Mouse (Mus musculus) fat pad, adult 2 months (tissue): ENCODE measurements around the gene Cpsf6.

Experiments used
- DNase-seq: peaks from one replicate; pipeline ENCODE4 v3.0.0-alpha.2; 2011; ENCODE audit warnings: low read depth, low spot score; ENCODE audit errors: extremely low read depth

Gene Cpsf6

DNA sequence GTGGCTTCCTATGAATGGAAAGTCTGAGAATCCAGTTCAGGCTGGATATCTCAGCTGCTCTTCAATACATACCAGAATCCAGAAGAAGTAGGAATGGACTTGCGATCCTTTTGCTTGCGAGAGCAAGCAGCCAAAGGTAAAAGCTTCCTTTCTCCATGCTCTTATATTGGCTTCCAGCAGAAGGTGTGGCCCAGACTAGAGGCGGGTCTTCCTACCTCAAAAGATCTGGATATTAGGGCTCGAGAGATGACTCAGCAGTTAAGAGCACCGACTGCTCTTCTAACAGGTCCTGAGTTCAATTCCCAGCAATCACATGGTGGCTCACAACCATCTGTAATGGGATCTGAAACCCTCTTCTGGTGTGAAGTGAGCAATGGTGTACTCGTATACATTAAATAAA lies at the start of gene Cpsf6:
TSS of gene Cpsf6 (minus strand) at position 108 of the 400 bp plus-strand sequence.
- DNase-seq = no peak

DNA sequence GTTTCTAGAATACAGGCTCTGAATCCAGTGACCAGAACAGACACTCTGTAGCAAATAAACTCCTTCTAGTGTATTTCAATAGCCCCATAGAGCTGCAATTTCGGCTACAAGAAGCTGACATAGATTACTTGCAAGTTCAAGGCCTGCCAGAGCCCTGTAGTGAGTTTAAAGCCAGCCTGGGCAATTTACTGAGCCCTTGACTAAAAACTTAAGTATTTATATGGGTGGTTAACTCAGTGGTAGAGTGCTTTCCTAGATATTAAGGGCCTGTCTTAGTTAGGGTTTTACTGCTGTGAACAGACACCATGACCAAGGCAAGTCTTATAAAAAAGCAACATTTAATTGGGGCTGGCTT lies 46.8 kb upstream of the Cpsf6 start:
- no peak for DNase-seq

DNA sequence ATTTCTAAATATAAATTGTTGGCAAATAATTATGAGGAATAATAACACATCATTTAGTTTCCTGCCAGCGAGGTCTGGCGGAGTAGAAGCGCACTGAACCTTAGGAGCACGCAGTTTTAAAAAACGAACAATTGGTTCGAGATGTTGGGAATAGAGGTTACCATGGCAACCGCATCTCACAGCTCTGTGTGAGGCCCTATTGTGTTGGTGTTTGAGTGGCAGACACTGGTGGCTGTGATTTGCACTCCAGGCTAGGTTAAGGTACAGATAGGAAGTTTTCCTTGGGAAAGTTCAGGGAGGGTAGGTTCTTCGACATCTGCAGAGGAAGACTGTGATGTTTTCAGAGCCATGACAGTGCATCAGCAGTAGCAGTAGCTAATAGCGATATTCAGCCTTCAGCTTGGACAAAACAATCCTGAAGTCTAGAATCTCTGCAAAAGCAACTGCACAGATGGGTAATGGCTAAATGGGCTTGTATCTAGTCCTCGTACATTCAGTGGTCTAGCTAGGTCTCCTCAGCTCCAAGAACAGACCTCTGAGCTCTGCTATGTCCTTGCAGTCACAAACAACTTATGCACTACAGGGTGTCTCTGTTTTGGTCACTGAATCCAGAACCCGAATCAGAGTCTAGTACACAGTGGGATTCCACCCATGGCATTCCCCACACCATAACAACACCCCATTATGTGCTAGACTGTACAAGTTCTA lies 46.2 kb upstream of the Cpsf6 start:
- no peak for DNase-seq

DNA sequence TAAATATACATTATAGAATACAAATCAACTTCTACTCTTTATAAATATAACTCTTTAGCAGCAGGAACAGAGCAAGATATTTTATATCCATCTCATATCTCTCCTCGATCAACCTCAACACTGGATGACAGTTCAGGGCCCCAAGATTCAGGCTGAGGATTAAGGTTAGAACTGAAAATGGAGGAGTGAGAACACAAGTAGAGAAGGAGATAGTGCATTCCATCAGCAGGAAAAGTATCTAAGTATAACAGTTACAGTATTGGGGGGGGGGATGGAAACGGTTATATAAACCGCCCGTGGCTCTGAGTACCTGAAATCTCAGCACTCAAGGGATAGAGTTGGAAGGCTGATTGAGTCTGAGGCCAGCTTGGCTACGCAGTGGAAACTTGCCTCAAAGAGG lies 45.2 kb upstream of the Cpsf6 start:
- DNase-seq = no peak

DNA sequence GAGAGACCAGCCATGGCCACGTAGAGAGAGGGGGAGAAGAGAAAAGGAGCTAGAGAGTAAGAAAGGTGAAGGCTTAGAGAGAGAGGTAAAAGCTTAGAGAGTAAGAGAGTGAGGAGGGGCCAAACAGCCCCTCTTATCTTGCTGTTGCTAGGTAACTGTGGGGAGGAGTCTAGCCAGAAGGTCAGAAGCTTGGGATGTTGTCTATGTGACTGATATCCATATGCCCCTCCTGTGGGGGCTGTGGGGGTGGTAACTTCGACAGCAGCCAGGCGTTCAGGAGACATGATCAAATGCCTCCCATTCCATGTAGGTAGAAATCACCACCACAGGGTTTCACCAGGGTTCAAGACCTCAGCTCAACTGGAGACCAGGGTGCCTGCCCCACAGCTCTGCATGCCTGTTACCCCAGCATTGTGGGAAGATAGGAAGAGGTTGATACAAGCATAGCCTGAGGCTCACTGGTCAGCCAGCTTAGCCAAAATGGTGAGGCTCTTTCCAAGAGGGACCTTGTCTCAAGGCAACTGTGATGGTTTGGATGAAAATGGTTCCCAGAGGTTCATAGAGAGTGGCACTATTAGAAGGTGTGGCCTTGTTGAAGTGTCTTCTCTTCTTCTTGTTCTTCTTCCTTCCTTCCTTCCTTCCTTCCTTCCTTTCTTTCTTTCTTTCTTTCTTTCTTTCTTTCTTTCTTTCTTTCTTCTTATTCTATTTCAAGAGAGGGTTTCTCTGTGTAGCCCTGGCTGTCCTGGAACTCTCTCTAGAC lies 44.5 kb upstream of the Cpsf6 start:
- no peak for DNase-seq

DNA sequence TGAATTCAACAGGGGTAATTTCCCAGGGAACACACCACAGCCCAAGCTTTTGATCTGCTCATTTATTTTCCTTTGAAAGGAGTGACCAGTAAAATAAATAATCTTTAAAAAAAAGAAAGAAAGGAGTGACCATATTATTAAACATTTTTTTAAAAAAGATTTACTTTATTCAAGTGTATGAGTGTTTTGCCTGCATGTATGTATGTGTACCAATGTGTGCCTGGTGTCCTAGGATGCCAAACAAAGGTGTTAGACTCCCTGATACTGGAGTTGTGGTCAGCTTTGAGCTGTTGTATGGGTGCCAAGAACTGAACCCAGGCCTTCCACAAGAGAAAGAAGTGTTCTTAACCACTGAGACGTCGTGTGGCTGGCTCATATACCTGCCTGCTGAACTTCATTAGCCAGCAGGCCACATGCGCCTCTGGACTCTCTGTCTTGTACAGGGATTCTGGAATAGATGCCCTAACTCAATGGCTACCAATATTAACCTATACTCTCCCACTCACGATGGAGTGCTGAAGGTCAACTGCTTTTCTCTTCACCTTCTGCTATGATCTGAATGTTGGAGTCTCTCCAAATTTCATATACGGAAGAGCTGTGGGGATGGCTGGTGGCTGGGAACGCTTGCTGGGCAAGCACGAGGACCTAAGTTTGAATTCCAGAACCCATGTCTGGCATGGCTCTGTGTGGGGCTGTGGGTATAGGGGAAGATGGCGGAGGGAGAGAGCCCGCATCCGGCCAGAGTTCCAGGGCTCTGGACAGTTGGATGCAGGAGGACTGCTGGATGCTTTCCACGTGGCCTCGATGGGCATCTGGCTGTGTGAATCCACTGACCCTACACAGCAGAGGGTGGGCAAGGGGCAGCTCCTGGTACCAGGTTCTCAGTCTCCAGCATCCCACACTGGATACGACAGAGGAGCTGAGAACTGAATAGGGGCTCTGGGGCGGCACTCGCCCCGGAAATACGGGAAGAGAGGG lies 43.5 kb upstream of the Cpsf6 start:
- DNase-seq = no peak

DNA sequence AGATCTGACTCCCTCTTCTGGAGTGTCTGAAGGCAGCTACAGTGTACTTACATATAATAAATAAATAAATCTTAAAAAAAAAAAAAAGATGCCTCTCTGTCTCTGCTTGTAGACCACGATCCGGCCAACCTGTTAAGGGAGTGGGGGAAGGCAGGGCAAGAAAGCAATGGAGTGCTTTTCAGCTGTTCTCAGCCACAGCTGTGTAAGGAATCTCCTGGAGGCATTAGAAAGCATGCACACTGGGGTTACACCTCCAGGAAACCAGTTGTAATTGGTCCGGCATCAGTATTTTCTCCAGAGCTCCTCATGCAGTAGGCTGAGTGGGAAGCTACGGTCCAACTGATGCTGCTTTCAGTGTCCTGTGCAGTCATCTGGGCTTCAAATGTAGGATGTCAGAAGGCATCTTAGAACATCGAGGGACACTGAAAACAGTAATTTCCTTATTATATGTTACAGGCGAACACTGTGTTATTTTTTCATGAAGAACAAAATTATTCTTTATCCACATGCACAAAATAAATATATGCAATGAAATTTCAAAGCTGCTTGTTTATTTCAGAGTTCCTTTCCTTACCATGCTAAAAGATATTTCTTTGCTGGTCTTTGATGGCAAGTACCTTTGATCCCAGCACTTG lies 42.5 kb upstream of the Cpsf6 start:
- DNase-seq = no peak

DNA sequence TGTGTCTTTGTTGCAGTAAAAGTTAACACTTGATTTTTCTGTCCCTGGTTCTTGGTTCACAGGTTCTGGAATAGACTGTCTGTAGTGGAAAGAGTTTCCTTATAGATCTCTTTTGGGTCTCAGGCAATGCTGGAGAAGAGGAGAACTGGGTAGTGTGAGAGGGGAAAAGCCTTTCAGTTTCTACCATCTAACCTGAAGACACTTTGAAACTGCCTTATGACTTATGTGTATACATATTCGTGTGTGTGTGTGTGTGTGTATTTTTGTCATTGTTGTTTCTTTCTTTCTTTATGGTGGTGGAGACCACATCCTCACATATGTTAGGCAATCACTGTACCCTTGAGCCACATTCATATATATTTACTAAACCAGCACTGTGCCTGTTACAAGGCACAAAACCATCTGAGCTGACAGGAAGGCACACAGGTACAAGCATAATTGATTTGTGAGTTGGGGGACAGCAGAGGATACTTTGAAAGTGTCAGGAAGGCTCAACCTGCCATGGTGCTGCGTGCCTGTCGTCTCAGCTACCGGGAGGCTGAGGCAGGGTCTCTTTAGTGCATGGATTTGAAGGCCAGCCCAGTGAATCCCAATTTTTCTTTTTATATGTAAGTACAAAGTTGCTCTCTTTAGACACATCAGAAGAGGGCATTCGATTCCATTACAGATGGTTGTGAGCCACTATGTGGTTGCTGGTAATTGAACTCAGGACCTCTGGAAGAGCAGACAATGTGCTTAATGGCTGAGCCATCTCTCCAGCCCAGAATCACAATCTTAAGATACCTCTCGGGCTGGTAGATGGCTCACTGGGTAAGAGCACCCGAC lies 41.7 kb upstream of the Cpsf6 start:
- no peak for DNase-seq

DNA sequence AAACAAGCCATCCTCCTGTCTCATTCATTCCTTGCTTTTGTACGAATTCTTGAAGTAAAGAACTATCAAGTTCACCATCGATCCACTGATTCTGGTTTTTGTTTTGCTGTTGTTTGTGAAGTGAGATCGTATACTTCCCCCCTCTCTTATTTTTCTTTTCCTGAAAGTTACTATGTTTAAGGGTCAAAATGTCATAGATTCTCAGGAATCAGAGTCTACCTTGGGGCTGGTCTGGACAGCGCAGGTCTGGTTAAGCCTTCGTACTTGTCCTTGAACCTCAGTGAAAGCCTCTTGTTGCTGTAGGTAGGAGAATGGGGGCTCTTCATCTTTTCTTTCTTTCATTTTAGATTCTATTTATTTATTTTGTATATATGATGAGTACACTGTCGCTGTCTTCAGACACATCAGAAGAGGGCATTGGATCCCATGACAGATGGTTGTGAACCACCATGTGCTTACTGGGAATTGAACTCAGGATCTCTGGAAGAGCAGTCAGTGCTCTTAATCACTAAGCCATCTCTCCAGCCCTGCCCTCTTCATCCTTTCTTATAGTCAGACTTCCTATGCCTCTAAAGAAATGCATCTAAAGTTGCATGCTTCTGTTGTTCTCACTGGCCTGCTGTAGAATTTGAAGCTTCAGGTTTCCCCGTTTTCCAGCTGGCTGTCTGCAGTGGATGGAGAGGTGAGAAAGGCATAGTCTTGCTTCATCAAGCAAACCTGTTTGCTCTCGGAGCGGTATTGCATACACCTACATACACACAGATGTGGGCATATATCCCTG lies 40.9 kb upstream of the Cpsf6 start:
- no peak for DNase-seq

DNA sequence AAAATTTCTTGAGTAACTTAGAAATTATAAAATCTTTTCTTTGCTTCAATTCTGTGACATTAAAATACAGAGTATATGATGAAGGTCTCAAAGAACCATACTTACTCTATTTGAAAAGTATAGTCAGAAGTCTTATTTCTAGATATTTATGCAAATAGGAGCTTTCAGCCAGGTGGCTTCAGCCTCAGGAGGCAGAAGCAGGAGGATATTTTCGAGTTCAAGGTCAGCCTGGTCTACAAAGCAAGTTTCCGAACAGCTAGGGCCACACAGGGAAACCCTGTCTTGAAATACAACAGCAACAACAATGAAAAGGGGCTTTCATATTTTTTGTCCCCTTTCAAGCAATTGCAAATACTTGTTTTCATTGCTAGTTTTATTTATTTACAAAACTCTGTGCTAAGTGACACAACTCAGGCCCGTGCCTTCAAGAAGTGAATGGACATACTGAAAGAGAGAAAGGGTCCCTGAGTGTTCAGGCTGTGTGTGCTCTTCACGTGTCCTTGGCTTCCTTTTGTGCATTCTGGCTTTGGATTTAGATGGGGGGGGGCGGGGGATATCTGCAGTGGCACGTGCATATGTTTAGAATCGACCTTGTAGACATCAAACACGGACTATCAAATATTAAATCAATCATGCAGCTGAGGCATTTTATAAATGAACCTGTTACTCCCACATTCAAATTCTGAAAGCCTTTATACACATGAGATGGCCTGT lies 39.9 kb upstream of the Cpsf6 start:
- no peak for DNase-seq

DNA sequence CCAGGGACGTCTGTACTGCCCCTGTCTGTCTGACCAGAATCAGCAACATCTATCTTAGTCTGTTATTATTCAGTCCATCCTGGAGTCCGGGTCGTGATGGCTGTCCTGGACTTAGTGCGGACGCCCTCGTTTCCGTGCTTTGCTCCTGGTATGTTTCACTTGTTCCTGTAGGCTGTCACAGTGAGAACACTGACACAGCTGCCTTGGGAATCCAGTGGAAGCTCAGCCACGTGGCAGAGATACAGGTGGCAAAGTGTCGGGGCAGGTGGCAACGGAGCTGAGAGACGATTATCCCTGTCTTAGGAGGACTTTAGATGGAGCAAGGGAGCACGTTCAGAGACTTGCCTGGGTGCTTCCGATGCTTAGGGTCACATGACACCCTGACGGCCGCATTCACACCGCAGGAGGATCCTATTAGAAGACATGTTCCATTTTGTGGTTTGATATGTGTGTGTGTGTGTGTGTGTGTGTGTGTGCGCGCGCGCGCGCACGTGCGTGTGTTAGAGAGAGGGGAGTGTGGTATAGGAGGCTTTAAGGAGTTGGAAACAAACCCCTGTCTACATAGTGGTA lies 38.9 kb upstream of the Cpsf6 start:
- DNase-seq = no peak

DNA sequence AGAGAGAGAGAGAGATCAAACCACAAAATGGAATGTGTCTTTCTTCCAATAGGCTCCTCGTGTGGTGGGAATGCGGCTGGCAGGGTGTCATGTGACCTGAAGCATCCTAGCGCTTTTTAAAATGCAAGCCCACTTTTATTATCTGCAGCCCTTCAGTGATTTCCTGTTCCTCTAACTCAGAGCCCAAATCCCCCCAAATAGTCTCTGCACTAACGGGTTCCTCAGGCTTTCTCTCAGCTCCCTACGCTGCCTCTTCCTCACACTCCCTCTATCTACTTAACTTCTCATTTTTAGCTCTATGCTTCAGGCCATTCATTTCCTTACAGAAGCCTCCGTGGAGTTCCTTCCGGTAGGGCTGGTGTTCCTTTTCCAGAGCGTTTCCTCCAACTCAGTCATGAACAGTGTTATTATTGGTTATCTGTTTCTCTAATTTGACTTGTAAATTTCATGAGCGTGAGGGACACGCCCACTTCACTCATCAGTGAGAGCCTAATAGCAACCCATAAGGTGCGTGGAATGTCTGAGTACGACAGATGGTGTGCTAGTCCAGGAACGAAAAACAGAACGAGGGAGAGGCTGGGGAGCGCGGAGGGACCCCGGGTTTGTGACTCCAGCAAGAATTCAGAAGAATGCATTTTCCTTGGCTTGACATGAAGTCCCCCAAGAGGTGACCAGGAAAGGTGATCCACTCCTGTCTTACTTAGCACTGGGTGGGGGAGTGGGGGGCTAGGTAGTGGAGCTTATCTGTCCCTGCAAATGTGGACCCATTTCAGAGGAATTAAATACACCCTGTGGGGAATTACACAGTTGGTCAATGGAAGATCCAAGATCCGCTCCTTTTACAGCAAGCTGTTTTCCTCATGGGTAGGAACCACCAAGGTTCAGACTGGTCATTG lies 38.2 kb upstream of the Cpsf6 start:
- no peak for DNase-seq

DNA sequence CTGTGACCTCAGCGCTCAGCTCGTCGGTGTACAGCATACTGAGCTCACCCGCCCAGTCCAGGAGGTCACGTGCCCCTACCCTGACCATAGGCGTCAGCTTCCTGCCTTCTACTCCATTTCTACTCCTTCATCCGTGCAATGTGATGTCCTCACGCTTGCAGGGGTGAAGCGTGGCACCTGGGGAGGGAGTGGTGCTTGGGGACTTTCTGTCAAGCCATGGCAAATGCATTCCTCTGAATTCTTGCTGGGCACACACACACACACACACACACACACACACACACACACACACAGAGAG lies 37.6 kb upstream of the Cpsf6 start:
- no peak for DNase-seq

DNA sequence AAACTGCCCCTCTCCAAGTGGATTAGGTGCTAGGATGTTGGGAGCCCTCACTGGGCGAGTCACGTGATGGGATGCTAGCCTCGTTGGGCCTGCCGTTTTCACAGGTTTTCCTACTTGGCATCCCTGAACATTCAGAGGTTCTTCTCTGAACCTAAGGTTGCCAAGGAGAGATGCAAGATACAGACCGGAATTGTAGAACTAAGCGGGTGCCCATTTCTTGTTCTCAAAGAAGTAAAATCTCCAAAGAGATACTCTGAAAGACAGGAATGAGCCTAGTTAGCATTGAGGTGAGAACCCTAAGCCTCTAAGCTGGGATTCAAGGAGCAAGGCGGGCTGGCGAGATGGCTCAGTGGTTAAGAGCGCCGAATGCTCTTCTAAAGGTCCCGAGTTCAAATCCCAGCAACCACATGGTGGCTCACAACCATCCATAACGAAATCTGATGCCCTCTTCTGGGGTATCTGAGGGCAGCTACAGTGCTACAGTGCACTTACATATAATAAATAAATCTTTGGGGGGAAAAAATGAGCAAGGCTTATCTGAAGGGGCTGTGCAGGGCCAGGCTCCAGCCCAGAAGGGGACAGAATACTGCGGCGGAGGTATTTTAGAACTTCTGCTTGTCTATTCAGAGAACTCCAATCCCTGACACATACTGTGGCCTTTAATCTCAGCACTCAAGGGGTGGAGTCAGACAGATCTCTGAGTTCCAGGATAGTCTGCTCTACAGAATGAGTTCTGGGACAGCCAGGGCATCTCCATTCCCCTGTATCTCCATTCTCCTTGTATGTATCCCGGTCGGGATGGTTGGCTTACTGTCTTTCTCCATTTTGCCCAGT lies 37.0 kb upstream of the Cpsf6 start:
- no peak for DNase-seq

DNA sequence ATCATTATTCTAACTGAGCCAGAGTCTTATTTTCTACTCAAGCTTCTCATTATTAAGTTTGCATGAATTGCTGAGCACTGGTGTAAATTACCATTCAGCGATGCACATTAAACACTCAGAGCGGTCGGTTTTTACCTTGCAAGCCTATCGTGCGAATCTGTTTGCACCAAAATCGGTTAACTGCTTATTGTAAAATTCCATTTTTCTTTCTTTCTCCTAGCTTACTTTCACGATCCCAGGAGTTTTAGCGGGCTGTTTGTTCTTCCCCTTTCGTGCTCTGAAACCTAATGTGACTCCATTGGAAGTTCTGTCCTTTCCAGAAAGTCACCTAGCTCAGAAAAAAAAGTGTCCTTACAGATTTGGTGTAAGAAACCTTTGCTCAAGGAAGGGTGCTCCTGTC lies 36.3 kb upstream of the Cpsf6 start:
- DNase-seq = no peak

DNA sequence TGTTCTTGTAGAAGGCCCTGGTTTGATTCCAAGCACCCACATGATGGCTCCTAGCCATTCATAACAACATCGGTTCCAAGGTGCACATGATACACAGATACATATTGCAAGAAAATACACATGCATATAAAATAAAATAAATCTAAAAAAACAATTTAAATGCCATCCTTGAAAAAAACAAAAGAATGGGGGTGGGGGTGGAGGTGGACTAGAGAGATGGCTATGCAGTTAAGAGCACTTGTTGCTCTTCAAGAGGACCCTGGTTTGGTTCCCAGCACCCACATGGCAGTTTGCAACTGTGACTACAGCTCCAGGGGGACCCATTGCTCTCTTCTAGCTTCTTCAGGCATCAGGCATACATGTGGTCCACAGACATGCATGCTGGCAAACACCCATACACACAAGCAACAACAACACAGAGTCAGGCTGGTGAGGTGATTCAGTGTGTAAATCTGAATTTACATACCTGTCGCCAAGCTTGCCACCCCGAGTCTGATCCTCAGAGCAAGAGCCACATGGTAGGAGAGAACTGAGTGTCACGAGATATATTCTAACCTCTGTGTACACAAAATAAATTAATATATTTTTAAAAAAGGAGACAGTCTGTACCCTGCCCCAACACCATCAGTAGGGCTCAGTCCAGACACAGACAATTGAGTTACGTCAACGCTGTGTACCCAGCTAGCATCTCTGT lies 35.7 kb upstream of the Cpsf6 start:
- DNase-seq = no peak
